Mouse (Mus musculus): ENCODE data around the gene Ankrd52. TPM values are rescaled to one million over a fixed set of nuclear protein-coding genes. Genes with fewer than 3 reads are reported as not detected.
A peak's percentile ranks its signal among the peaks of the same experiment; 100 is the strongest.

The Ankrd52 gene
- polyA plus RNA-seq, 1 experiment from 2014 or later, result 4.3 TPM

DNA sequence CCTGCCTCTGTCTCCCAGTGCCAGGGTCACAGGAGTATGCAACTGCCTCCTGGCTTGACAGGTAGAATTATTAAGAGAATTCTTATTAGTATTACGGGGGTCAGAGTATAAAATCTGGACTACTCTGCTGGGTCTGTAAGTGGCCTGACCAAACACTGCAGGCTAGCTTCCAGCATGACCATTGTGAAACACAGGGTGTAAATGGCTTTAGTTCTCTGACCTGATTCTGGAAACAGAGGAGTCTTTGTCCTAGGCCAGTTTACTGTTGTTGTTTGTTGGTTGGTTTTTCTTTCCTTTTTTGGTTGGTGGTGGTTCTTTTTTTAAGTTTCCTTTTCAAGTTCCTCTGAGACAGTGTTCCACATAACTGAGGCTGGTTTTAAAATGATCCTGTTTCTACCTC is 33.5 kb upstream of the Ankrd52 start:
- ATAC-seq (ENCODE audit: low FRiP score, low TSS enrichment), result no peak
- 92% methylated on average over 1 of the region's 1 CpGs for WGBS
- no peaks in the 10 kb centered on the region for H3K9me3 ChIP-seq (ENCODE audit: control insufficient read depth, low read length)
- no peak overlapping the region for H3K4me2 ChIP-seq (replicated peaks; ENCODE audit: low read depth)
- no peak overlapping the region for H3K4me3 ChIP-seq (ENCODE audit: low read depth, low read length)
- DNase-seq (ENCODE audit: low spot score), result no peak
- H3K27me3 ChIP-seq (ENCODE audit: control insufficient read depth, insufficient read depth, low read length), result no peaks in the 10 kb centered on the region
- 0 out of 2 replicates have a peak overlapping the region, but pooled peaks have one; percentile 58 for H3K27ac ChIP-seq (replicated peaks)
- 0 out of 2 replicates have a peak, but pooled peaks cover 1% of the 10 kb centered on the region for H3K4me1 ChIP-seq (replicated peaks; ENCODE audit: control insufficient read depth, insufficient read depth)
- H3K9ac ChIP-seq (ENCODE audit: low read length), result no peak overlapping the region
- H3K36me3 ChIP-seq (ENCODE audit: control insufficient read depth, insufficient read depth, low read length), result no peaks in the 10 kb centered on the region
- TF ChIP-seq CTCF (IDR thresholded peaks at IDR 0.05; ENCODE audit: low read depth), result no peak
- no peak for TF ChIP-seq EP300 (optimal IDR thresholded peaks at IDR 0.05)

DNA sequence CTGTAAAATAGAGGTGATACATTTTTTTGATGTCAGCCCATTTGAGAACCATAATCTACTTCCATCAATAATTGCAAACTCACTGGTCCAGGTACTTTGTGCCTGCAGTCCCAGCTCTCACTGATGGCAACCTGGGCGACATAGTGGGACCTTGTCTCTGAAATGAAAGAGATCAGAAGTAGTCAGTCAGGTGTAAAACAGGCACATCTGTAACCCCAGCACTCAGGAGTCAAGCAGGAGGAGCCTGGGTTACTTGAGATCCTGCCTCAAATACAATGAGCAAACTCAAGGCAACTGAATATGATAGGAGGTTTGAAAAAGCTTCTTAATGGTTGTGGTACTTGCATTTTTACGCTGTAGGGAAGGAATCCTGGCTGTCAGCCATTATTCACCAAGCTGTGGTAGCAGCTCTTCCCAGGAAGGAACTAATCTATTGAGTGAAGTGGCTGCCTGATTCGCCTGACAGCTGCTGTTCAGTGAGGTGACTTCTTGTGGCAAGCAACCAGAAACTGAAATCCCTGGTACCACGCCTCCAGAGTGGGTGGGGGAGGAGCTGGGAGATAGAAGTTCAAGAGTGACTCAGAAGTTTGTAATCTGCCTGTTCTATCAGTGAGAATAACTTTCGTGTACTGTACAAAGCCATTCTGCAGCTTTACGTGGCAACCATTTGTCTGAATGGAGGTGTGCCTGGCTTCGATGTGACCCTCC is 32.2 kb upstream of the Ankrd52 start:
- H3K4me2 ChIP-seq (replicated peaks; ENCODE audit: low read depth), result peak overlapping the region; percentile 45
- DNase-seq (ENCODE audit: low spot score), result peak; percentile 87
- H3K27ac ChIP-seq (replicated peaks), result peak overlapping the region; percentile 70
- H3K4me3 ChIP-seq (ENCODE audit: low read depth, low read length), result peak overlapping the region; percentile 10; the same call in 1 of the 2 replicates
- 18% methylated on average over 7 of the region's 7 CpGs for WGBS
- peak overlapping the region; percentile 23; the same call in 1 of the 2 replicates for H3K9ac ChIP-seq (ENCODE audit: low read length)
- no peak for TF ChIP-seq CTCF (IDR thresholded peaks at IDR 0.05; ENCODE audit: low read depth)
- no peak for TF ChIP-seq EP300 (optimal IDR thresholded peaks at IDR 0.05)
- H3K27me3 ChIP-seq (ENCODE audit: control insufficient read depth, insufficient read depth, low read length), result no peaks in the 10 kb centered on the region
- H3K9me3 ChIP-seq (ENCODE audit: control insufficient read depth, low read length), result no peaks in the 10 kb centered on the region
- ATAC-seq (ENCODE audit: low FRiP score, low TSS enrichment), result peak; percentile 85
- H3K4me1 ChIP-seq (replicated peaks; ENCODE audit: control insufficient read depth, insufficient read depth), result no peaks in the 10 kb centered on the region
- no peaks in the 10 kb centered on the region for H3K36me3 ChIP-seq (ENCODE audit: control insufficient read depth, insufficient read depth, low read length)

DNA sequence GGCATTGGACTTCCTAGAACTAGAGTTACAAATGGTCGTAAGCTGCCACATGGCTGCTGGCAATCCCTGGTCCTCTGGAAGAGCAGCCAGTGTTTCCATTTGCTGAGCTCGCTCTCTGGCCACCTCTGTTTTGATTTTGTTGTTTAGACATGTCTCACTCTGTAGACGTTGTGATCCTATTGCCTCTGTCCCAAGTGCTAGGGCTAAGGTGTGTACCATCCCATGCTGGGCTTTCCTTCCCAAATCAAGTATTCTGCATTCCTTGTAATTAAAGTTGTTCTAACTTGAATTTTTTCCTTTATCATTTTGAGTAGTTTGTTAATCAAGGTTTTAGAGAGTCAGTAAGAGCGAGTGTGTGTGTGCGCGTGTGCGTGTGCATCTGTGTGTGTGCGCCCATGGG is 29.4 kb upstream of the Ankrd52 start:
- no peak for TF ChIP-seq CTCF (IDR thresholded peaks at IDR 0.05; ENCODE audit: low read depth)
- no peak for TF ChIP-seq EP300 (optimal IDR thresholded peaks at IDR 0.05)
- H3K27me3 ChIP-seq (ENCODE audit: control insufficient read depth, insufficient read depth, low read length), result no peaks in the 10 kb centered on the region
- H3K9ac ChIP-seq (ENCODE audit: low read length), result no peak overlapping the region
- H3K4me1 ChIP-seq (replicated peaks; ENCODE audit: control insufficient read depth, insufficient read depth), result no peaks in the 10 kb centered on the region
- peaks cover 10% of the 10 kb centered on the region for H3K36me3 ChIP-seq (ENCODE audit: control insufficient read depth, insufficient read depth, low read length)
- H3K4me2 ChIP-seq (replicated peaks; ENCODE audit: low read depth), result no peak overlapping the region
- peak overlapping the region; percentile 9; the same call in 1 of the 2 replicates for H3K27ac ChIP-seq (replicated peaks)
- WGBS, result 82% methylated on average over 8 of the region's 8 CpGs
- no peaks in the 10 kb centered on the region for H3K9me3 ChIP-seq (ENCODE audit: control insufficient read depth, low read length)
- H3K4me3 ChIP-seq (ENCODE audit: low read depth, low read length), result no peak overlapping the region
- DNase-seq (ENCODE audit: low spot score), result no peak
- no peak for ATAC-seq (ENCODE audit: low FRiP score, low TSS enrichment)

DNA sequence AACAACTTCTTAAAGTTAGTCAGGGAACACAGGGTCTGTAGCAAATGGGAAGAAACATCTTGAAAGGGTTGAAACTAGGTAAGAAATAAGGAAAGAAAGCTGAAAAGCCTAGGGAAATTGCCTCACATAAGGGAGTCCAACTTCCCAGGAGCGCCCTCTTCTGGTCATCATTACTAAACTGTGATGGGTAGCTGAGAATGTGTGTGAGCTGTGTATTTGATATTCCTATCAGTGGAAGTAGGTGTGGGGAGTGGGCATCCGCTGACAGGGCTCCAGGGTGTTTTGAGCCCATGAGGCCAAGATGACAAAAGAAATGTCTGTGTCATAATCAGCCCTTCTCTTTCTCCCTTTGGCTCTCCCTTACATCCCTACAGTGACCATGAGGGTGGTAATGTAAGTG is 18.1 kb upstream of the Ankrd52 start:
- no peaks in the 10 kb centered on the region for H3K4me1 ChIP-seq (replicated peaks; ENCODE audit: control insufficient read depth, insufficient read depth)
- peak; percentile 80 for TF ChIP-seq CTCF (IDR thresholded peaks at IDR 0.05; ENCODE audit: low read depth)
- TF ChIP-seq EP300 (optimal IDR thresholded peaks at IDR 0.05), result no peak
- no peak overlapping the region for H3K4me2 ChIP-seq (replicated peaks; ENCODE audit: low read depth)
- no peak overlapping the region for H3K4me3 ChIP-seq (ENCODE audit: low read depth, low read length)
- peak; percentile 43 for DNase-seq (ENCODE audit: low spot score)
- no peaks in the 10 kb centered on the region for H3K9me3 ChIP-seq (ENCODE audit: control insufficient read depth, low read length)
- H3K27ac ChIP-seq (replicated peaks), result no peak overlapping the region
- H3K27me3 ChIP-seq (ENCODE audit: control insufficient read depth, insufficient read depth, low read length), result no peaks in the 10 kb centered on the region
- peaks cover 31% of the 10 kb centered on the region for H3K36me3 ChIP-seq (ENCODE audit: control insufficient read depth, insufficient read depth, low read length)
- H3K9ac ChIP-seq (ENCODE audit: low read length), result no peak overlapping the region
- 45% methylated on average over 2 of the region's 2 CpGs for WGBS
- ATAC-seq (ENCODE audit: low FRiP score, low TSS enrichment), result peak; percentile 28; the same call in 1 of the 2 replicates

DNA sequence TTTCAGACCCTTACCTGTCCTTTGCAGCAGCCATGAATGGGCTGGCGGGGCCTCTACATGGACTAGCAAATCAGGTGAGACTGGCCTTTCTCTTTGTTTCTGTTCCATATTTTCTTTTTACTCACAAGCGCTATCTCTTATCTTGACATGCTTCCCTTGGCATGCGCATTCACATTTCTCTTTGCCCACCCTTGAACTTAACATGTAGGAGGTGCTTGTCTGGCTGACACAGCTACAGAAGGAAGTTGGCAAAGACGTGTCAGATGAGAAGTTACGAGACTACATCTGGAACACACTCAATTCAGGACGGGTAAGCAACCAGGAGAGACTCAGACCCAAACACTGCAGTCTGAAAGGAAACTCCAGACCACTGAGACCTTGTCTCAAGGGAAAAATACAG is 17.7 kb upstream of the Ankrd52 start:
- Histone ChIP-seq H3K27me3 (ENCODE audit: control insufficient read depth, insufficient read depth, low read length) (no peaks in the 10 kb centered on the region), H3K36me3 (ENCODE audit: control insufficient read depth, insufficient read depth, low read length) (peaks cover 26% of the 10 kb centered on the region), H3K9ac (ENCODE audit: low read length) (no peak overlapping the region), H3K4me2 (replicated peaks; ENCODE audit: low read depth) (no peak overlapping the region), H3K27ac (replicated peaks) (no peak overlapping the region), H3K4me1 (replicated peaks; ENCODE audit: control insufficient read depth, insufficient read depth) (no peaks in the 10 kb centered on the region), H3K9me3 (ENCODE audit: control insufficient read depth, low read length) (no peaks in the 10 kb centered on the region), H3K4me3 (ENCODE audit: low read depth, low read length) (no peak overlapping the region)
- ATAC-seq (ENCODE audit: low FRiP score, low TSS enrichment) (no peak), DNase-seq (ENCODE audit: low spot score) (no peak)
- WGBS, result 78% methylated on average over 6 of the region's 6 CpGs
- TF ChIP-seq CTCF (IDR thresholded peaks at IDR 0.05; ENCODE audit: low read depth), result no peak
- TF ChIP-seq EP300 (optimal IDR thresholded peaks at IDR 0.05), result no peak

DNA sequence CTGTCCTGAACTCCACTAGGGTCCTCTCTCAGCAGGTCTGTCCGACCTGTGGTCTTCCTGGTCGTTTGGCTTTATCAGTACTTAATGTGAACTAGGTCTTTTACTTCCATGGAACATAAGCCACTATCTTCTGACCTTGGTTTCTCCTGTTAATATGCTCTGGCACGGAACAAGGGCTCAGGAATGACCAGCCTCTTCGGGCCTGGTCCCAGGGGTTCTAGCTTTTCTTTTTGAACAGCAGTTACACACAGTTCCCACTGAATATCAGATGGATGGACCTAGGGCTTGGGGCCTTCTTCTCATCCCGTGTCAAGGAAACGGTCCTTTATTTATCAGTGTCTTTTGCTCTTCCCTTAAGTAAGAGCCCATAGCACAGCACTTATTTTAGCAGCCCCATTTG is 15.1 kb upstream of the Ankrd52 start:
- H3K4me3 ChIP-seq (ENCODE audit: low read depth, low read length), result no peak overlapping the region
- no peak overlapping the region for H3K27ac ChIP-seq (replicated peaks)
- H3K27me3 ChIP-seq (ENCODE audit: control insufficient read depth, insufficient read depth, low read length), result no peaks in the 10 kb centered on the region
- H3K9ac ChIP-seq (ENCODE audit: low read length), result no peak overlapping the region
- no peak for ATAC-seq (ENCODE audit: low FRiP score, low TSS enrichment)
- no peak overlapping the region for H3K4me2 ChIP-seq (replicated peaks; ENCODE audit: low read depth)
- TF ChIP-seq CTCF (IDR thresholded peaks at IDR 0.05; ENCODE audit: low read depth) (no peak), EP300 (optimal IDR thresholded peaks at IDR 0.05) (no peak)
- 88% methylated on average over 6 of the region's 6 CpGs for WGBS
- no peak for DNase-seq (ENCODE audit: low spot score)
- no peaks in the 10 kb centered on the region for H3K9me3 ChIP-seq (ENCODE audit: control insufficient read depth, low read length)
- no peaks in the 10 kb centered on the region for H3K4me1 ChIP-seq (replicated peaks; ENCODE audit: control insufficient read depth, insufficient read depth)
- peaks cover 19% of the 10 kb centered on the region for H3K36me3 ChIP-seq (ENCODE audit: control insufficient read depth, insufficient read depth, low read length)
